Mouse (Mus musculus) heart, embryonic 11.5 days (tissue): ENCODE measurements around the gene Grik1. TPM values are rescaled to one million over a fixed set of nuclear protein-coding genes. Genes with fewer than 3 reads are reported as not detected.

Experiments used
- ATAC-seq: fragments of 200-750 bp; cut with Nextera tagmentation; replicated peaks from 2 replicates; pipeline ENCODE4 v1.8.0; 2017; ENCODE audit warnings: moderate library complexity; ENCODE audit not compliant: insufficient number of reproducible peaks, low FRiP score, low TSS enrichment
- H3K27ac ChIP-seq: fragments of 300-500 bp; sonication (generic); 2 replicates; pipeline ENCODE4 v1.5.1; 2014; ENCODE audit warnings: mild to moderate bottlenecking, low read depth, low read length
- H3K27me3 ChIP-seq: fragments of 300-500 bp; sonication (generic); 2 replicates; pipeline ENCODE4 v1.6.1; 2014; ENCODE audit warnings: mild to moderate bottlenecking, low read length, mixed read lengths; ENCODE audit not compliant: control insufficient read depth, insufficient read depth
- H3K36me3 ChIP-seq: fragments of 300-500 bp; sonication (generic); 2 replicates; pipeline ENCODE4 v1.6.1; 2014; ENCODE audit warnings: mild to moderate bottlenecking, low read length, moderate library complexity, mixed read lengths; ENCODE audit not compliant: control insufficient read depth, insufficient read depth
- H3K4me1 ChIP-seq: fragments of 300-500 bp; sonication (generic); 2 replicates; pipeline ENCODE4 v1.6.1; 2014; ENCODE audit warnings: low read length; ENCODE audit not compliant: control insufficient read depth, insufficient read depth
- H3K4me2 ChIP-seq: fragments of 300-500 bp; sonication (generic); 2 replicates; pipeline ENCODE4 v1.6.1; 2014; ENCODE audit warnings: mild to moderate bottlenecking, moderate library complexity
- H3K4me3 ChIP-seq: fragments of 300-500 bp; sonication (generic); 2 replicates; pipeline ENCODE4 v1.5.1; 2014; ENCODE audit warnings: low read depth, low read length
- H3K9ac ChIP-seq: fragments of 300-500 bp; sonication (generic); 2 replicates; pipeline ENCODE4 v1.6.1; 2014; ENCODE audit warnings: mild to moderate bottlenecking, low read depth, low read length, moderate library complexity
- H3K9me3 ChIP-seq: fragments of 300-500 bp; sonication (generic); replicated peaks from 2 replicates; pipeline ENCODE4 v1.6.1; 2016; ENCODE audit warnings: low read length; ENCODE audit not compliant: control insufficient read depth
- WGBS: fragments of 180-500 bp; shearing (Covaris S2); extraction: QIAGEN DNeasy Blood & Tissue Kit; methylation state at CpG from one replicate; pipeline ENCODE4 v1.1.7; 2014; ENCODE audit not compliant: insufficient replicate concordance; 5-methylcytosine and 5-hydroxymethylcytosine counted together
- polyA plus RNA-seq: library from polyadenylated mRNA; unstranded; fragments of >200 nt; fragmentation: Nextera tagmentation; extraction: Ambion mirVana; gene quantifications from 2 replicates; pipeline ENCODE4 v1.2.1, GENCODE M21; 2014

Gene Grik1
- 0.46 and 0.82 TPM in 2 replicates for polyA plus RNA-seq

GRCm38 (mm10) chr16:88290132-88290772 lies at the start of gene Grik1:
Gene Grik1 (minus strand): TSS chr16:88290265.
- H3K27me3 ChIP-seq: peaks cover 30% of the 10 kb centered on the region
- H3K27ac ChIP-seq: no peak within 1 kb of the TSS
- no peaks in the 10 kb centered on the region for H3K4me1 ChIP-seq
- WGBS: 3% methylated on average over 27 of the region's 27 CpGs
- peak within 1 kb of the TSS; percentile 89 for H3K4me2 ChIP-seq
- no peak within 1 kb of the TSS for H3K9ac ChIP-seq
- H3K36me3 ChIP-seq: no peaks in the 10 kb centered on the region
- 0 out of 2 replicates have a peak, but pooled peaks have one; percentile 44 for ATAC-seq
- H3K4me3 ChIP-seq: peak within 1 kb of the TSS; percentile 48
- no peaks in the 10 kb centered on the region for H3K9me3 ChIP-seq

- H3K4me2 ChIP-seq: no peak overlapping the region
- WGBS: 35% methylated on average over 3 of the region's 3 CpGs
- no peak overlapping the region for H3K4me3 ChIP-seq
- H3K4me1 ChIP-seq: no peaks in the 10 kb centered on the region
- no peaks in the 10 kb centered on the region for H3K36me3 ChIP-seq
- H3K9me3 ChIP-seq: no peaks in the 10 kb centered on the region
- ATAC-seq: no peak
- peaks cover 16% of the 10 kb centered on the region for H3K27me3 ChIP-seq
- no peak overlapping the region for H3K9ac ChIP-seq
- H3K27ac ChIP-seq: no peak overlapping the region
Observed at GRCm38 (mm10) chr16:88294209-88294608, 4.1 kb upstream of the Grik1 start.

- peaks cover 30% of the 10 kb centered on the region for H3K27me3 ChIP-seq
- peak; percentile 53 for ATAC-seq
Observed at GRCm38 (mm10) chr16:88289421-88290081, 514 bp downstream of the Grik1 start.

GRCm38 (mm10) chr16:88258407-88258806 lies 31.7 kb downstream of the Grik1 start:
- Histone ChIP-seq H3K9ac (no peak overlapping the region), H3K36me3 (no peaks in the 10 kb centered on the region), H3K9me3 (no peaks in the 10 kb centered on the region), H3K4me2 (no peak overlapping the region), H3K4me3 (no peak overlapping the region), H3K4me1 (no peaks in the 10 kb centered on the region), H3K27ac (no peak overlapping the region), H3K27me3 (no peaks in the 10 kb centered on the region)
- 83% methylated on average over 4 of the region's 4 CpGs for WGBS
- no peak for ATAC-seq

More at GRCm38 (mm10) chr16:88289421-88290081, 514 bp downstream of the Grik1 start:
- peak overlapping the region; percentile 48 for H3K4me3 ChIP-seq
- no peaks in the 10 kb centered on the region for H3K4me1 ChIP-seq
- no peaks in the 10 kb centered on the region for H3K36me3 ChIP-seq
- no peaks in the 10 kb centered on the region for H3K9me3 ChIP-seq
- H3K9ac ChIP-seq: no peak overlapping the region
- H3K4me2 ChIP-seq: peak overlapping the region; percentile 89
- H3K27ac ChIP-seq: no peak overlapping the region
- under 1% methylated on average over 40 of the region's 40 CpGs for WGBS

GRCm38 (mm10) chr16:88257072-88257471 lies 33.0 kb downstream of the Grik1 start:
- H3K4me3 ChIP-seq: no peak overlapping the region
- no peak overlapping the region for H3K4me2 ChIP-seq
- H3K36me3 ChIP-seq: no peaks in the 10 kb centered on the region
- no peaks in the 10 kb centered on the region for H3K9me3 ChIP-seq
- no peaks in the 10 kb centered on the region for H3K4me1 ChIP-seq
- 79% methylated on average over 5 of the region's 5 CpGs for WGBS
- no peak overlapping the region for H3K27ac ChIP-seq
- ATAC-seq: no peak
- no peaks in the 10 kb centered on the region for H3K27me3 ChIP-seq
- H3K9ac ChIP-seq: no peak overlapping the region

- no peak for ATAC-seq
- Histone ChIP-seq H3K27me3 (no peaks in the 10 kb centered on the region), H3K4me1 (no peaks in the 10 kb centered on the region), H3K27ac (no peak overlapping the region), H3K36me3 (no peaks in the 10 kb centered on the region), H3K9me3 (no peaks in the 10 kb centered on the region), H3K4me3 (no peak overlapping the region), H3K9ac (no peak overlapping the region), H3K4me2 (no peak overlapping the region)
- WGBS: 83% methylated on average over 3 of the region's 3 CpGs
Observed at GRCm38 (mm10) chr16:88256101-88256500, 34.0 kb downstream of the Grik1 start.

- ATAC-seq: no peak
- Histone ChIP-seq H3K4me1 (no peaks in the 10 kb centered on the region), H3K4me3 (no peak overlapping the region), H3K9me3 (no peaks in the 10 kb centered on the region), H3K36me3 (no peaks in the 10 kb centered on the region), H3K27me3 (no peaks in the 10 kb centered on the region), H3K27ac (no peak overlapping the region), H3K4me2 (no peak overlapping the region), H3K9ac (no peak overlapping the region)
- WGBS: 76% methylated on average over 2 of the region's 2 CpGs
Observed at GRCm38 (mm10) chr16:88252676-88253075, 37.4 kb downstream of the Grik1 start.

GRCm38 (mm10) chr16:88251049-88251448 lies 39.0 kb downstream of the Grik1 start:
- Histone ChIP-seq H3K27ac (no peak overlapping the region), H3K4me3 (no peak overlapping the region), H3K27me3 (no peaks in the 10 kb centered on the region), H3K9me3 (no peaks in the 10 kb centered on the region), H3K9ac (no peak overlapping the region), H3K4me1 (no peaks in the 10 kb centered on the region), H3K36me3 (no peaks in the 10 kb centered on the region), H3K4me2 (no peak overlapping the region)
- no peak for ATAC-seq
- 70% methylated on average over 5 of the region's 5 CpGs for WGBS
